Mouse (Mus musculus) lung, adult 2 months (tissue): Measurements from ENCODE around the gene Hoxc8.

Experiments
- CTCF ChIP-seq: fragments of 200-500 bp; IDR thresholded peaks from 2 replicates; pipeline ENCODE4 v1.5.1; 2011; ENCODE audit warnings: mild to moderate bottlenecking, low read length, control low read depth; ENCODE audit not compliant: insufficient read depth
- POLR2A ChIP-seq: fragments of 200-500 bp; IDR thresholded peaks from 2 replicates; pipeline ENCODE4 v1.6.1; 2011; ENCODE audit warnings: low read depth, mild to moderate bottlenecking, control low read depth, low read length, borderline replicate concordance; ENCODE audit errors: extremely low read depth

GRCm38 (mm10) chr15:102999183-102999831, 8.9 kb downstream of the Hoxc8 start:
- no peak for TF ChIP-seq POLR2A
- TF ChIP-seq CTCF, result no peak
